Mouse (Mus musculus): ENCODE measurements around the gene Hif3a. TPM values are rescaled to one million over a fixed set of nuclear protein-coding genes. Genes with fewer than 3 reads are reported as not detected.

Hif3a gene
- polyA plus RNA-seq, 1 experiment from 2014 or later, result 5.2 TPM

Other genes with a start within 250 kb of the Hif3a start
- gene Strn4, start 246.5 kb downstream of the Hif3a start, polyA plus RNA-seq (2015; fragmentation: Nextera tagmentation; extraction: Ambion mirVana), result 155 and 174 TPM in 2 replicates
- gene Fkrp, start 245.7 kb downstream of the Hif3a start, polyA plus RNA-seq (2015; fragmentation: Nextera tagmentation; extraction: Ambion mirVana), result 40.0 and 45.9 TPM in 2 replicates
- gene Prkd2, start 219.5 kb downstream of the Hif3a start, polyA plus RNA-seq (2015; fragmentation: Nextera tagmentation; extraction: Ambion mirVana), result 6.3 and 6.8 TPM in 2 replicates
- 3.7 and 3.9 TPM in 2 replicates for gene Dact3, start 187.1 kb downstream of the Hif3a start, polyA plus RNA-seq (2015; fragmentation: Nextera tagmentation; extraction: Ambion mirVana)
- 15.4 and 24.1 TPM in 2 replicates for gene Gng8, start 170.6 kb downstream of the Hif3a start, polyA plus RNA-seq (2015; fragmentation: Nextera tagmentation; extraction: Ambion mirVana)
- gene Ptgir, start 155.9 kb downstream of the Hif3a start, polyA plus RNA-seq (2015; fragmentation: Nextera tagmentation; extraction: Ambion mirVana), result 3.1 and 3.6 TPM in 2 replicates
- 275 and 297 TPM in 2 replicates for gene Calm3, start 138.3 kb downstream of the Hif3a start, polyA plus RNA-seq (2015; fragmentation: Nextera tagmentation; extraction: Ambion mirVana)
- 76.2 and 82.4 TPM in 2 replicates for gene Pnmal2, start 117.7 kb downstream of the Hif3a start, polyA plus RNA-seq (2015; fragmentation: Nextera tagmentation; extraction: Ambion mirVana)
- 37.6 and 39.7 TPM in 2 replicates for gene Pnmal1, start 102.7 kb downstream of the Hif3a start, polyA plus RNA-seq (2015; fragmentation: Nextera tagmentation; extraction: Ambion mirVana)
- gene Gm42372, start 79.3 kb downstream of the Hif3a start, polyA plus RNA-seq (2015; fragmentation: Nextera tagmentation; extraction: Ambion mirVana), result 3.3 and 3.5 TPM in 2 replicates
- gene Ccdc8, start 69.7 kb downstream of the Hif3a start, polyA plus RNA-seq (2015; fragmentation: Nextera tagmentation; extraction: Ambion mirVana), result 6.6 and 7.6 TPM in 2 replicates
- gene Ppp5c, start 34.5 kb downstream of the Hif3a start, polyA plus RNA-seq (2015; fragmentation: Nextera tagmentation; extraction: Ambion mirVana), result 116 and 127 TPM in 2 replicates
- 1.2 and 1.6 TPM in 2 replicates for gene Psg16, start 11.6 kb upstream of the Hif3a start, polyA plus RNA-seq (2015; fragmentation: Nextera tagmentation; extraction: Ambion mirVana)
- gene Ceacam3, start 87.9 kb upstream of the Hif3a start, polyA plus RNA-seq (2015; fragmentation: Nextera tagmentation; extraction: Ambion mirVana), result not detected in 2 replicates
- not detected in 2 replicates for gene Psg29, start 141.1 kb upstream of the Hif3a start, polyA plus RNA-seq (2015; fragmentation: Nextera tagmentation; extraction: Ambion mirVana)